Mouse (Mus musculus) lung, postnatal 0 days (tissue): ENCODE measurements at regions not wholly inside any gene's neighbourhood (a gene's known extent, or its start where the extent isn't known, plus 50 kb on each side); places are given as distances from the start of the nearest gene placed in this dataset.
"Not testable (repeated sequence)": the region's sequence is repeated elsewhere in the genome, so short reads cannot be mapped to it uniquely, and the experiment has no call there.

Experiments
- ATAC-seq: fragments of 200-750 bp; cut with Nextera tagmentation; 2 replicates; pipeline ENCODE4 v1.8.0; 2017; ENCODE audit warnings: moderate library complexity
- DNase-seq: peaks from one replicate; pipeline ENCODE4 v3.0.0-alpha.2; 2016; ENCODE audit warnings: low spot score
- H3K27ac ChIP-seq: fragments of 300-500 bp; sonication (generic); 2 replicates; pipeline ENCODE4 v1.5.1; 2014; ENCODE audit warnings: antibody characterized with exemption, mild to moderate bottlenecking, low read length, mixed read lengths
- H3K27me3 ChIP-seq: fragments of 300-500 bp; sonication (generic); replicated peaks from 2 replicates; pipeline ENCODE4 v1.6.1; 2014; ENCODE audit warnings: low read length, mixed read lengths; ENCODE audit not compliant: insufficient read depth
- H3K36me3 ChIP-seq: fragments of 300-500 bp; sonication (generic); 2 replicates; pipeline ENCODE4 v1.6.1; 2014; ENCODE audit warnings: low read length, mixed read lengths; ENCODE audit not compliant: insufficient read depth
- H3K4me1 ChIP-seq: fragments of 300-500 bp; sonication (generic); 2 replicates; pipeline ENCODE4 v1.6.1; 2014; ENCODE audit warnings: antibody characterized with exemption, low read depth, low read length, mixed read lengths; ENCODE audit not compliant: insufficient read depth
- H3K4me2 ChIP-seq: fragments of 300-500 bp; sonication (generic); replicated peaks from 2 replicates; pipeline ENCODE4 v1.6.1; 2014; ENCODE audit warnings: low read depth, mild to moderate bottlenecking, low read length, moderate library complexity, mixed read lengths
- H3K4me3 ChIP-seq: fragments of 300-500 bp; sonication (generic); 2 replicates; pipeline ENCODE4 v1.5.1; 2014; ENCODE audit warnings: low read depth, low read length
- H3K9ac ChIP-seq: fragments of 300-500 bp; sonication (generic); replicated peaks from 2 replicates; pipeline ENCODE4 v1.6.1; 2014; ENCODE audit warnings: low read depth, mild to moderate bottlenecking
- H3K9me3 ChIP-seq: fragments of 300-500 bp; sonication (generic); 2 replicates; pipeline ENCODE4 v1.6.1; 2016; ENCODE audit warnings: low read length, mixed read lengths
- CTCF ChIP-seq: IDR thresholded peaks from 2 replicates; pipeline ENCODE4 v1.5.1; 2016; ENCODE audit warnings: antibody characterized with exemption, mild to moderate bottlenecking
- EP300 ChIP-seq: IDR thresholded peaks from 2 replicates; pipeline ENCODE4 v1.6.1; 2016; ENCODE audit warnings: antibody characterized with exemption, mild to moderate bottlenecking, control low read depth
- WGBS: fragments of 180-500 bp; shearing (Covaris S2); extraction: QIAGEN DNeasy Blood & Tissue Kit; methylation state at CpG from one replicate; pipeline ENCODE4 v1.1.7; 2014; 5-methylcytosine and 5-hydroxymethylcytosine counted together

DNA sequence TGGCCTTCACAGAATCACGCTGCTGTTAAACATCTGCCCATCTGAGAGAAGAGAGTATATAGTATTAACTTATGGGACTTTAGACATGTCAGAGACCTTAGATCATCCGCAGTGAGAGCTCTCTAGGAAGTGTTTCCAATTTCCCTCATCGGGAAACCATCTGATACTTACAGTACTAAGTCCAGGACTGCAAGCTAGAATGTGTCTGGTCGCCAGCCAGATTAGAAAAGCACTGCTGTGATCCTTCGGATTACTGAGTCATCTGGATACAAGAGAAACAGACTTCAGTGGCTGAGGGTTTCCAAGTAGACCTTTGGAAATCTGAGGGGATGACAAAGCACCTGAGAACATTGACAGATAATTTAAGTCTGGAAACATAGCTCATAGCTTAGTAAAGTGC, 839.4 kb downstream of the Diaph3 start:
- 78% methylated on average over 5 of the region's 5 CpGs for WGBS

GRCm38 (mm10) chr14:86300811-86301210, 840.2 kb downstream of the Diaph3 start:
- H3K36me3 ChIP-seq, result no peaks in the 10 kb centered on the region
- no peaks in the 10 kb centered on the region for H3K9me3 ChIP-seq
- 73% methylated on average over 1 of the region's 1 CpGs for WGBS
- H3K4me3 ChIP-seq, result no peak overlapping the region
- H3K9ac ChIP-seq, result no peak overlapping the region
- no peaks in the 10 kb centered on the region for H3K27me3 ChIP-seq
- ATAC-seq, result no peak
- H3K4me1 ChIP-seq, result no peaks in the 10 kb centered on the region
- no peak for DNase-seq
- no peak overlapping the region for H3K4me2 ChIP-seq
- no peak for TF ChIP-seq CTCF
- no peak for TF ChIP-seq EP300
- H3K27ac ChIP-seq, result no peak overlapping the region

More for the DNA sequence above, 839.4 kb downstream of the Diaph3 start:
- Histone ChIP-seq H3K4me3 (no peak overlapping the region), H3K27ac (no peak overlapping the region), H3K9me3 (no peaks in the 10 kb centered on the region), H3K4me2 (no peak overlapping the region), H3K36me3 (no peaks in the 10 kb centered on the region), H3K4me1 (no peaks in the 10 kb centered on the region), H3K27me3 (no peaks in the 10 kb centered on the region), H3K9ac (no peak overlapping the region)
- DNase-seq (no peak), ATAC-seq (no peak)
- no peak for TF ChIP-seq CTCF

DNA sequence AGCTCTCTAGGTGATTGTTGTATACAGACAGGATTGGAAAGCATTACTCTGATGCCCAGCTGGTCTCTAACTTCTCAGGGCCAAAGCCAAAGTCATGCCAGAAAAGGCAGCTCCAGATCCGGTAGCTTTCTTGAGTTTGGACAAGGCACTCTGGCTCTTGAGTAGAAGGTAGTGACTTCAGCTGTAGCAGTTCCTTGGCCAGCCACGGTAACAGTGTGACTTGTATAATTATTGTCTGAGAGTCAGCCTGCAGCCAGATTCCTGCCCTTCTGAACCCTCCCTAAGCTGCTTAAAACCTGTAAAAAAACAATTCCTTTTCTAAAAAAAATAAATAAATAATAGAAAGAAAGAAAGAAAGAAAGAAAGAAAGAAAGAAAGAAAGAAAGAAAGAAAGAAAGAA, 843.0 kb downstream of the Diaph3 start:
- Histone ChIP-seq H3K27ac (no peak overlapping the region), H3K9ac (no peak overlapping the region), H3K36me3 (no peaks in the 10 kb centered on the region), H3K9me3 (no peaks in the 10 kb centered on the region), H3K4me1 (no peaks in the 10 kb centered on the region), H3K4me2 (no peak overlapping the region), H3K4me3 (no peak overlapping the region), H3K27me3 (no peaks in the 10 kb centered on the region)
- TF ChIP-seq CTCF (no peak), EP300 (no peak)
- WGBS, result 43% methylated on average over 2 of the region's 2 CpGs
- DNase-seq (no peak), ATAC-seq (no peak)

DNA sequence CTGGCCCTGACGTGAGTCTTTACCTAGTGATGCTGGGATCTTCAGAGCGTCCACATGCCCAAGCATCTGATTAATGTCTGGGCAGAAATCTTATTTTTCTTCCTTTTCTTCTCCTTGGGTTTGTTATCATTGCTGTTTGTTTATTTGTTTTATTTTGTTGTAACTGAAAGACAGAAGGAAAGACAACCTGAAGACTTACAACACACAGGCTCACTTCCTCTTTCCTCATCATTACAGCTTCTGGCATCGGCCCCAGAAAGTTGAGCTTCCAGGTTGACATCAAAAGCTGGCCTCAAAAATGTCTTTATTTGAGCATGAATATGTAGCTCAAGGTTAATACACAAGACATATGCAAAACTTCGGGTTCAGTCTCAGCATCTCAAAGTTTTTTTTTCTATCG, 846.4 kb downstream of the Diaph3 start:
- H3K27ac ChIP-seq, H3K4me3 ChIP-seq, DNase-seq, H3K9ac ChIP-seq, H3K4me2 ChIP-seq, H3K36me3 ChIP-seq, H3K9me3 ChIP-seq, H3K27me3 ChIP-seq, ATAC-seq, H3K4me1 ChIP-seq: not testable (repeated sequence)
- WGBS, result 63% methylated on average over 5 of the region's 5 CpGs

- Histone ChIP-seq H3K27ac (no peak overlapping the region), H3K9ac (no peak overlapping the region), H3K4me1 (no peaks in the 10 kb centered on the region), H3K27me3 (no peaks in the 10 kb centered on the region), H3K36me3 (no peaks in the 10 kb centered on the region), H3K4me3 (no peak overlapping the region), H3K9me3 (no peaks in the 10 kb centered on the region), H3K4me2 (no peak overlapping the region)
- 69% methylated on average over 1 of the region's 1 CpGs for WGBS
- TF ChIP-seq CTCF (no peak), EP300 (no peak)
- no peak for ATAC-seq
- DNase-seq, result no peak
These were observed 847.2 kb downstream of the Diaph3 start for GRCm38 (mm10) chr14:86293804-86294203.

DNA sequence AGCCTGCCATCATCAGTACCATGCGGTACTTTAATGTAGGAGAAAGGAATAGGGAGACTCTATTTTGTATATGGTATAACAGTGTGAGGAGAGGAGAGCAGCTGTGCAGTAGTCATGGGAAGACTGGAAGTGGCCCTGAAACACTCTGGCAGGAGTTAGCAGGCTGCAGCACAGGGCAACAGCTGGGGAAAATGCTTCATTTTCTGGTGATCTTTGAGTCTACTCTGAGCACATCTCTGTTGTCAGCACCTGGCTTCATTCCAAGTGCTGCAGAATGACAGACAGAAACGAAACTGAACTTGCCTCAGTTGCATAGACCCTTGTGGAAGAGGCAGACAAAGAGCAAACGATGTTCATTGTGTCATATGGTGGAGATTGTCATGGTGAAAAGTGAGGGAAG, 847.7 kb downstream of the Diaph3 start:
- 43% methylated on average over 3 of the region's 3 CpGs for WGBS

GRCm38 (mm10) chr14:86290556-86290955, 850.5 kb downstream of the Diaph3 start:
- Histone ChIP-seq H3K4me3 (no peak overlapping the region), H3K4me2 (no peak overlapping the region), H3K9ac (no peak overlapping the region), H3K4me1 (no peaks in the 10 kb centered on the region), H3K27me3 (no peaks in the 10 kb centered on the region), H3K9me3 (no peaks in the 10 kb centered on the region), H3K27ac (no peak overlapping the region), H3K36me3 (no peaks in the 10 kb centered on the region)
- WGBS, result 87% methylated on average over 3 of the region's 3 CpGs
- DNase-seq (no peak), ATAC-seq (no peak)
- TF ChIP-seq EP300 (no peak), CTCF (no peak)

More for the DNA sequence above, 847.7 kb downstream of the Diaph3 start:
- Histone ChIP-seq H3K9me3 (no peaks in the 10 kb centered on the region), H3K27me3 (no peaks in the 10 kb centered on the region), H3K9ac (no peak overlapping the region), H3K4me3 (no peak overlapping the region), H3K4me1 (no peaks in the 10 kb centered on the region), H3K36me3 (no peaks in the 10 kb centered on the region), H3K27ac (no peak overlapping the region), H3K4me2 (no peak overlapping the region)
- no peak for ATAC-seq
- no peak for TF ChIP-seq EP300
- TF ChIP-seq CTCF, result no peak
- no peak for DNase-seq
